Mouse (Mus musculus): Measurements from ENCODE around the gene Kmt2e. TPM values are rescaled to one million over a fixed set of nuclear protein-coding genes. Genes with fewer than 3 reads are reported as not detected.
"Not testable (repeated sequence)": the region's sequence is repeated elsewhere in the genome, so short reads cannot be mapped to it uniquely, and the experiment has no call there.

The Kmt2e gene
- polyA plus RNA-seq, 1 experiment, result 40.3 TPM

GRCm38 (mm10) chr5:23551687-23552086 lies 117.4 kb downstream of the Kmt2e start:
- Histone ChIP-seq H3K27me3 (ENCODE audit: control insufficient read depth, insufficient read depth, low read length, poor library complexity, severe bottlenecking) (no peaks in the 10 kb centered on the region), H3K4me1 (ENCODE audit: control insufficient read depth, insufficient read depth, low read length) (no peaks in the 10 kb centered on the region), H3K27ac (ENCODE audit: insufficient read depth, low read length) (no peak overlapping the region), H3K9me3 (replicated peaks; ENCODE audit: control insufficient read depth, insufficient read depth, low read length, poor library complexity, severe bottlenecking) (no peaks in the 10 kb centered on the region), H3K4me3 (ENCODE audit: low read depth, low read length) (no peak overlapping the region), H3K36me3 (ENCODE audit: control insufficient read depth, insufficient read depth, low read length, poor library complexity, severe bottlenecking) (no peaks in the 10 kb centered on the region), H3K9ac (ENCODE audit: low read depth, poor library complexity, severe bottlenecking) (no peak overlapping the region)
- TF ChIP-seq CTCF (IDR thresholded peaks at IDR 0.05; ENCODE audit: low read depth, low read length), result no peak
- no peak for TF ChIP-seq EP300 (IDR thresholded peaks at IDR 0.05; ENCODE audit: insufficient read depth, low read depth, low read length)
- TF ChIP-seq POLR2A (IDR thresholded peaks at IDR 0.05; ENCODE audit: insufficient read depth, low read length), result no peak

- not testable (repeated sequence) for H3K9me3 ChIP-seq (replicated peaks; ENCODE audit: control insufficient read depth, insufficient read depth, low read length, poor library complexity, severe bottlenecking); H3K4me1 ChIP-seq (ENCODE audit: control insufficient read depth, insufficient read depth, low read length); H3K4me3 ChIP-seq (ENCODE audit: low read depth, low read length); H3K9ac ChIP-seq (ENCODE audit: low read depth, poor library complexity, severe bottlenecking); H3K27me3 ChIP-seq (ENCODE audit: control insufficient read depth, insufficient read depth, low read length, poor library complexity, severe bottlenecking); H3K36me3 ChIP-seq (ENCODE audit: control insufficient read depth, insufficient read depth, low read length, poor library complexity, severe bottlenecking); H3K27ac ChIP-seq (ENCODE audit: insufficient read depth, low read length)
Measured at GRCm38 (mm10) chr5:23553338-23553737, 119.1 kb downstream of the Kmt2e start.
